Mouse (Mus musculus) cortical plate, adult 2 months (tissue): Measurements from ENCODE around the gene D17H6S53E. TPM values are rescaled to one million over a fixed set of nuclear protein-coding genes. Genes with fewer than 3 reads are reported as not detected.

Experiments used
- H3K27ac ChIP-seq: fragments of 200-500 bp; 2 replicates; pipeline ENCODE4 v1.5.1; 2012; ENCODE audit warnings: low read length, control low read depth, inconsistent platforms; ENCODE audit not compliant: insufficient read depth
- H3K4me1 ChIP-seq: fragments of 200-500 bp; 2 replicates; pipeline ENCODE4 v1.6.1; 2011; ENCODE audit warnings: low read length; ENCODE audit not compliant: control insufficient read depth, insufficient read depth
- H3K4me3 ChIP-seq: fragments of 200-500 bp; 2 replicates; pipeline ENCODE4 v1.5.1; 2011; ENCODE audit warnings: mild to moderate bottlenecking, low read length, control low read depth; ENCODE audit not compliant: insufficient read depth
- CTCF ChIP-seq: fragments of 200-500 bp; IDR thresholded peaks from 2 replicates; pipeline ENCODE4 v1.5.1; 2011; ENCODE audit warnings: mild to moderate bottlenecking, control low read depth, low read length; ENCODE audit not compliant: insufficient read depth; ENCODE audit errors: extremely low read depth
- POLR2A ChIP-seq: fragments of 200-500 bp; IDR thresholded peaks from 2 replicates; pipeline ENCODE4 v1.6.1; 2011; ENCODE audit warnings: mild to moderate bottlenecking, low read length, control low read depth; ENCODE audit not compliant: insufficient read depth; ENCODE audit errors: extremely low read depth
- polyA plus RNA-seq: library from polyadenylated mRNA; depleted of rRNA; stranded (reverse); fragments of >200 nt; gene quantifications from 2 replicates; pipeline ENCODE4 v1.2.3, GENCODE M21; 2012

The D17H6S53E gene
- polyA plus RNA-seq, 1 experiment = 9.6 TPM

GRCm38 (mm10) chr17:35165451-35166155 is 39.4 kb downstream of the D17H6S53E start:
- peak overlapping the region; percentile 49 for H3K4me3 ChIP-seq
- peak overlapping the region; percentile 93; the same call in 1 of the 2 replicates for H3K27ac ChIP-seq
- H3K4me1 ChIP-seq = peaks cover 7% of the 10 kb centered on the region
- TF ChIP-seq CTCF = no peak

GRCm38 (mm10) chr17:35166352-35167035 is 40.3 kb downstream of the D17H6S53E start:
- H3K27ac ChIP-seq = no peak overlapping the region
- no peak overlapping the region for H3K4me3 ChIP-seq
- peaks cover 7% of the 10 kb centered on the region for H3K4me1 ChIP-seq
- TF ChIP-seq POLR2A (no peak), CTCF (peak; percentile 62)

GRCm38 (mm10) chr17:35167794-35168193 is 41.6 kb downstream of the D17H6S53E start:
- peaks cover 5% of the 10 kb centered on the region; the same call in 1 of the 2 replicates for H3K4me1 ChIP-seq
- H3K27ac ChIP-seq = no peak overlapping the region
- TF ChIP-seq POLR2A (no peak), CTCF (no peak)
- no peak overlapping the region for H3K4me3 ChIP-seq

GRCm38 (mm10) chr17:35168541-35169207 is 42.5 kb downstream of the D17H6S53E start:
- H3K4me3 ChIP-seq = no peak overlapping the region
- H3K27ac ChIP-seq = no peak overlapping the region
- H3K4me1 ChIP-seq = peaks cover 5% of the 10 kb centered on the region; the same call in 1 of the 2 replicates
- TF ChIP-seq CTCF = peak; percentile 46; the same call in 1 of the 2 replicates
- no peak for TF ChIP-seq POLR2A

GRCm38 (mm10) chr17:35172445-35173234 is 46.5 kb downstream of the D17H6S53E start:
- peak overlapping the region; percentile 75 for H3K27ac ChIP-seq
- H3K4me3 ChIP-seq = no peak overlapping the region
- H3K4me1 ChIP-seq = peaks cover 2% of the 10 kb centered on the region; the same call in 1 of the 2 replicates
- TF ChIP-seq CTCF = no peak
- no peak for TF ChIP-seq POLR2A

- Histone ChIP-seq H3K4me1 (peaks cover 2% of the 10 kb centered on the region; the same call in 1 of the 2 replicates), H3K4me3 (no peak overlapping the region), H3K27ac (no peak overlapping the region; the same call in 1 of the 2 replicates)
- TF ChIP-seq CTCF (no peak), POLR2A (no peak)
These were observed 47.2 kb downstream of the D17H6S53E start for GRCm38 (mm10) chr17:35173329-35173728.

- no peak for TF ChIP-seq POLR2A
- no peak for TF ChIP-seq CTCF
- 0 out of 2 replicates have a peak overlapping the region, but pooled peaks have one; percentile 1 for H3K27ac ChIP-seq
- no peak overlapping the region for H3K4me3 ChIP-seq
- H3K4me1 ChIP-seq = no peaks in the 10 kb centered on the region; the same call in 1 of the 2 replicates
These were observed 48.2 kb downstream of the D17H6S53E start for GRCm38 (mm10) chr17:35174201-35174977.

- H3K4me1 ChIP-seq = no peaks in the 10 kb centered on the region; the same call in 1 of the 2 replicates
- H3K27ac ChIP-seq = no peak overlapping the region
- no peak for TF ChIP-seq CTCF
- no peak for TF ChIP-seq POLR2A
- no peak overlapping the region for H3K4me3 ChIP-seq
These were observed 49.2 kb downstream of the D17H6S53E start for GRCm38 (mm10) chr17:35175382-35175781.
